Mouse (Mus musculus): ENCODE data around the gene Mettl21a.
"Not testable (repeated sequence)": the region's sequence is repeated elsewhere in the genome, so short reads cannot be mapped to it uniquely, and the experiment has no call there.

Mettl21a gene

DNA sequence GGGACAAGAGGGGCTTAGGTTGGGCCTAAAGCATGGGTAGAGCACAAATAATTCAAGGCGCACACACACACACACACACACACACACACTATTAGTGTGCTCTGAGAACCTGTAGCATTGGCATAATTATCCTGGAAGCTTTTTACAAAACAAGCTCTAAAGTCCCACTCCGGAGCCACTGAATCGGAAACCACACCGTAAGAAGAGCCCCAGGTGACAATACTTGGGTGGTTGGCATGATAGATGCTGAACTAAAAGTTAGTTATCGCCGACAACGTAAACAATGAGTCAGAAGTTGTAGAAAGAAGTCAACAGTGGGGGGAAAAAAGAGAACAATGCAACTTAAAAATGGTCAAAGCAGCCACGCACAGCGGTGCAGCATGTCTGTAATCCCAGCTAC lies 2.7 kb downstream of the Mettl21a start:
- no peak for DNase-seq (ENCODE audit: low spot score)

DNA sequence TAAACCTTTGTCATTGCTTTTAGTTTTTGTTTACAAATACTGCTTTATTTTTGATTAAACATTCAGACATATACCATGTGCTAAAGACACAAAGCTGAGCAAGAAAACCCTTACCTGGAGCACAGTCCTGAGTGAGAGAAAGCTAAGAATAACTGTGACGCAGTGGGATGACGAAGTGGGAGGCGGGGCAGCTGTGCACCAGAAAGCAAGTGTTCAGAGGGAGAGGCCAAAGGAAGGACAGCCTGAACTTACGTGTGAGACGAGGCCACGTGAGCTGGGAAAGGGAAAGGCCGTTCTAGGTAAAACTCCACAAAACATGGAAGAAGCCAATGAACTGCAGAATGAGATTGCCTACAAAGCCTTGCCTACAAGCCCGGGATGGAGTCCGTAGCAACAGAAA lies 7.1 kb downstream of the Mettl21a start:
- DNase-seq (ENCODE audit: low spot score) = no peak

DNA sequence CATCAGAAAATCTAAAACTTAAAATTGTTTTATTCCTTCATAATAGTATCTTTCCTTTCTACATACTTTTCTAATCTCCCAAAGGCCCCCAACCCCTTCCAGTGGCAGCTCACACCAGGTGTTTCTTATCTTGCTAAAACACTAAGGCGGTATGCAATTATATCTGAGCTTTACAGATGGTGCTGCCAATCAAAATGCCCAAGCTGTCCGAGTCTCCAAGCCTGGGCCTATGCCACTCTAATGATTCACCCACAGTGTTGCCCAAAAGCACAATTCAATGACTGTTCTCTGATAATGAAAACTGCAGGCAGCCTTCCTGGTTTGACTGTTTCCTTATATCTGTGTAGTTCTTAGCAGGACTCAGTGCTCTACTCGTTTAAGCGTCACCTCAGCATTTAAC lies 7.9 kb downstream of the Mettl21a start:
- DNase-seq (ENCODE audit: low spot score) = no peak

DNA sequence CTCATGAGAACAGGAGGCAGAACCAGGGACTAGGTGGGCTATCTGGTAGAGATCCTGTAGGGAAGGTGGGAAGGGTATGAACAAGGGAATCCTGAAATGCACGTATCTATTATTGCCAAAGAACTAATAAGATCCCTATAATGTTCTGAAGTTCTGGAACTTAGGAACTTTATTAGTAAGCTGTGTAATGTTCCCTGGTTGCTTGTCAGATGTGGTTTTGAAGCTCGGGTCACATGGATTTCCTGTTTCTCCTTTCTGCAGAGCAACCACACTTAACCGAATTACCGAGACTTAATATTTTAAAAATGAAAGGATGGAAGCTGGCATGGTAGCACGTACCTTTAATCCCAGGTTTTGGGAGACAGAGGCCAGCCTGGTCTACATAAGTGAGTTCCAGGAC lies 13.7 kb downstream of the Mettl21a start:
- no peak for DNase-seq (ENCODE audit: low spot score)

DNA sequence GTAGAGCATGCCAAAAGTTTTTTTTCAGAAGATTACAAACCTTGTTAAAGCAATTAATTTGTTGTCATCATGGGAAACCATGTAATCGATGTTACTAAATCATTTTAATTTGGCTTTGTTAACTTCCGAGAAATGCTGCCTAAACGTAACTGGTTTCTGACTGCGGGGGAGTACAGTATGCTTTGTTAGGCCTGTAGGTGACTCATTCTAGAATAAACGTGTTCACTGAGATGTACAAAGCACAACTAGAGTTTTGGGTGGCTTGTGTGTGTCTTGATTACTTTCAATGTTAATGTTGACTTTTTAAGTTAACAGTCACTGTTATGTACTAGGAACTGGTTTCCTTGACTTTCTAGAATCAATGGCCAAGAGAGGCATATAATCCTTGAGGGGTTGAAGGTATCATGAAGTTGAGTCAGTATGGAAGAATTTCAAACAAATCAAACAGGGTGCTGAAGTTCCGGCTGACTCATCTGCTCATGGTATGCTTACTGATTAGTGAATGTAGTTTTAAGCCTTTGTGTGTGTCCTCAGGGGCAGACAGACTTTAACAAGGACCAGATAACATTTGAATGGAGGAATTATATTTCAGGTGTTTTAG lies 15.7 kb downstream of the Mettl21a start:
- DNase-seq (ENCODE audit: low spot score) = no peak

DNA sequence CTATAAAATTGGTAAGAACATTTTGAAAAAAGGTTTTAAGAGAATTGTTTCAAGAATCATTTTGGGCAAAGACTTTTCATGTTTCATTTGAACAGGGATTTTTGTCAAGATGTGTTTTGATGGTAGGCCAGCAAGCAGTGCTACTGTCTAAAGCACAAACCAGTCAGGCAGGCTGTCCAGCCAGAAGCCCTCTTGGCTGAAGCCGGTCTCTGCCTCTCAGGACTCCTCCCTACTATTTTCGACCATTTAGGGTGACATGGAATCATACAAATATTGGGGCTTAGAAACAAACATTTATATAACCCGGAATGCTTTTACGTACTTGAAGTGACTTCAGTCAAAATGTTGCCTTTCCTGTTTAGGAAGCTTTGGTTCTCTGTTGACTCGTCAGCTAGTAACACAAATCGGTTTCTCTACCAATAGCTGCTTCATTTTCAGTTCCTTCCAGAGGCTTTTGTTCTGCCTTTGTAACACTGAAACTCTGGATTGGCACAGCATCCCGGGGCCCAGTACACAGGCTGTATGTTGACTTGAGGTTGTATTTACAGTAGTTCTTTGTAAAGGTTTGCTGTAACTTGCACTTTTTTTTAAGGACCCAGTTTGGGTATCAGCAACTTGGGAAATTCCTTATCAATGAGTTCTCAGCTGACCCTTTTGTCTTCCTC lies 16.5 kb downstream of the Mettl21a start:
- no peak for DNase-seq (ENCODE audit: low spot score)

DNA sequence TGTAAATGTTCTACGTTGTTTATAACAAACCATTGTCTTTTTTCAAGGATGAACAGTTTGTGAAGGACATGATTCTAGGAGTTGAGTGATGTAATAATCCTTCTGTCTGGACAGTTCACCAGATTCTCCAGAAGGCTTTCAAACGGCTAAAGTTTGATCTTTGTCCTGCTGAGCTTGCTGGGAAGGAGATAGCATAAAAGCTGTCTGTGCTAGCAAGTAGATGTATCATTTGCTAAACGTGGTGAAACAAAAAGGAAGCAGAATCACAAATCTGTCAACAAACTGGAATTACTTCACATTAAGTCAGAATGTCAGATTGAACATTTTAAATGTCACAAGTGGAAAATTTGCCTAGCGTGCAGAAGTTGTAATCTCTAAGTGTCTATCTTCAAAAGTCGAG lies 18.1 kb downstream of the Mettl21a start:
- DNase-seq (ENCODE audit: low spot score) = no peak

DNA sequence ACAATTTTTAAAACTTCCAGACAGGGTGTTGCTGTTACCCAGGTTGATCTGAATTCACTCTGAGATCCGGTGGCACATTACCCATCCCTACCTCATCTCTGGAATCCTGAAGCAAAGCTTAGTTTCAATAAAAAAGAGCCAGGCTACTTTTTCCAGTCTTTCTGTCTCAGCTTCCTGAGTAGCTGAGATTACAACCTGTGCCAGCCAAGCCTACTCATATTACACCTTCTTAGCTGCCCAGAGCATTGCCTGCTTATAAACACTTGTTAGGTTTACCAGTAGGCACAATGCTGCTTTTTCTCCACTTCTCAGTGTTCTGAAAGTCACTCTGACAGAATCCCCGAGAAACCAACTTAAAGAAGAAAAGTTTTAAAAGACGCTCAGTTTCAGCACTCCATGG lies 38.2 kb downstream of the Mettl21a start:
- DNase-seq (ENCODE audit: low spot score) = no peak

DNA sequence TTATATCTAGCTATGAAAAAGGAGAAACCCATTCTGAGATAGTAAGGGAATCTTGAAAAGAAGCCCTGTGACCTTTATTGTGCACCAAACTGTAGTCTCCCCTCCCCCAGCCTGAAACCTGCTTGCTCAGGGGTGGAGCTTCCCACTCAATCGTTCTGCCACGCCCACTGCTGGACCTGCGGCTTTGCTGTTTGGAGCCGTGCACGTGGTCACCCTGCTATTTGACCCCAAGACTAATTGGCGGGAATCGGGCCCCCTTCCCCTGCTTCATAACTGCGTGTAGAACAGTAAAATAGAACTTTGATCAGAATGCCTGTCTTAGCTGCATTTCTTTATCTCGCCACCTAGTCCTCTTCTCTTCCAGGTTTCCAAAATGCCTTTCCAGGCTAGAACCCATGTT lies 39.1 kb downstream of the Mettl21a start:
- not testable (repeated sequence) for DNase-seq (ENCODE audit: low spot score)

DNA sequence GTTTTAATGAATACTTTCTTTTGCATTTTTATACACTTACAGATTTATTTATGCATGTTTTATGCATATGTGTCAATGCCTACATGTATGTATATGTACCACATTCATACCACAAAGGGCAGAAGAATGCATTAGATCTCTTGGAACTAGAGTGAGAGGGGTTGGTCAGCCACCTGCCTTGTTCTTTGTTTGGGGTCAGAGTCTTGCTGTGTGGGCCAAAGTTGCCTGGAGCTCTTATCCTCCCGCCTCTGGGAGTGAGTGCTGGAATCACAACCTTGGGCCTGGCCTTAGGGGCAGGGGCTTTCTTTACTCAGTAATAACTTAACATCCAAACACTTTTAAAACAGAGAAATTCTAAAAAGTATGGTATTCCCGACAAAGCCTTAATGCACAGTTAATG lies 40.3 kb downstream of the Mettl21a start:
- no peak for DNase-seq (ENCODE audit: low spot score)

DNA sequence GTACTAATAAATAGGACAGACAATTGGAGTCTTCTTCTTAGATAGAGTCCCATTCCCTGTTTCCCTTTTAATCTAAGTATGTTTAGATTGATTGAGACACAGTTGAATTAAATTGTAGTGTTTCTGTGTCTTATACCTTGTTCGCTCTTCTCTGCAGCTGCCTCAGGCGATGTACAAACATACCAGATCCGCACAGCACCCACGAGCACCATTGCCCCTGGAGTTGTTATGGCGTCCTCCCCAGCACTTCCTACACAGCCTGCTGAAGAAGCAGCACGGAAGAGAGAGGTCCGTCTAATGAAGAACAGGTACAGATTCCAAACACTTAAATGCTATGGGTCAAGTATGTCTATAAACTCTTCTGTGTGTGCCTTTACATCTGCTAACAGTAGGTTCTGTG lies 41.0 kb downstream of the Mettl21a start:
- no peak for DNase-seq (ENCODE audit: low spot score)

DNA sequence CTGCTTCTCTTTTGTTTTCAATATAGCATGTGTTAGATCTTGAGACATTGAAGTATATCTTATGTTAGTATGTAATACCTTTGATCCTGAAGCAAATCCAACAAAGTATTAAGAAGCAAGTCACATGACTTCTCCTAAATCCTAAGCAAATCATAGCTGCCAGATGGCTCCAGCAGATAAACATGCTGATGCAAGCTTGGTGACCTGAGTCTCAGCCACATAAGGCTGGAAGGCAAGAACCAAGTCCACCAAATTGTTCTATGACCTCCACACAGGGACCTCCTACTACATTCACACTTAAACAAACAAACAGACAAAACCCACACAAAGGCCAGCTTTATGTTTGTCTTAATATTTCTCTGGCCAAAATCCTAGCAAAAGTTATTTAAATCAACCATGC lies 48.8 kb downstream of the Mettl21a start:
- DNase-seq (ENCODE audit: low spot score) = no peak

DNA sequence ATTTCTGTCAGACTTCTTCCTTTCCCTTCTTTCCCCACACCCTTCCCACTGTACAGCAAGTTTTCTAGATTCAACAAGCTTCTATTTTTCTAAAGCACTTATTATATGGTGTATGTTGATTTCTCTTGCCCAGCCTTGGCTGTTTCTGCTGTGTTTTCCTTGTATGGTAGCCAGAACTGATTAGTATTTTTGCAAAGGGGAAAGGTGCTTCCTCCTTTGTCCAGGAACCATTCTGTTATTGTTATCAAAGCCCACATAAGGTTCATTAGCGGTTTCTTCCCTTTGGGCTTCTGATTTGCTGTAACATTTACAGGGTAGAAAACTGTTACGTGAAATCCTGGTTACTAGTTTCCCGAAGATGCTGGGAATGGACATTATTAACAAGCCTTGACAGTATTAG lies 56.9 kb downstream of the Mettl21a start:
- no peak for DNase-seq (ENCODE audit: low spot score)

All from layer of hippocampus, adult 11-12 months (tissue).